Mouse (Mus musculus) heart, embryonic 12.5 days (tissue): ENCODE measurements at regions not wholly inside any gene's neighbourhood (a gene's known extent, or its start where the extent isn't known, plus 50 kb on each side); places are given as distances from the start of the nearest gene placed in this dataset.
"Not testable (repeated sequence)": the region's sequence is repeated elsewhere in the genome, so short reads cannot be mapped to it uniquely, and the experiment has no call there.

Source experiments
- ATAC-seq: fragments of 200-750 bp; cut with Nextera tagmentation; 2 replicates; pipeline ENCODE4 v1.8.0; 2017; ENCODE audit warnings: moderate TSS enrichment, moderate library complexity; ENCODE audit not compliant: insufficient number of reproducible peaks, low FRiP score
- H3K27ac ChIP-seq: fragments of 300-500 bp; sonication (generic); 2 replicates; pipeline ENCODE4 v1.5.1; 2016; ENCODE audit warnings: mild to moderate bottlenecking, moderate library complexity; ENCODE audit not compliant: poor library complexity, severe bottlenecking
- H3K27me3 ChIP-seq: fragments of 300-500 bp; sonication (generic); replicated peaks from 2 replicates; pipeline ENCODE4 v1.6.1; 2016; ENCODE audit warnings: mild to moderate bottlenecking, moderate library complexity
- H3K36me3 ChIP-seq: fragments of 300-500 bp; sonication (generic); 2 replicates; pipeline ENCODE4 v1.6.1; 2016; ENCODE audit warnings: mild to moderate bottlenecking, moderate library complexity
- H3K4me1 ChIP-seq: fragments of 300-500 bp; sonication (generic); replicated peaks from 2 replicates; pipeline ENCODE4 v1.6.1; 2016; ENCODE audit warnings: mild to moderate bottlenecking
- H3K4me2 ChIP-seq: fragments of 300-500 bp; sonication (generic); 2 replicates; pipeline ENCODE4 v1.6.1; 2016; ENCODE audit warnings: mild to moderate bottlenecking, moderate library complexity
- H3K4me3 ChIP-seq: fragments of 300-500 bp; sonication (generic); 2 replicates; pipeline ENCODE4 v1.5.1; 2016; ENCODE audit warnings: mild to moderate bottlenecking
- H3K9ac ChIP-seq: fragments of 300-500 bp; sonication (generic); 2 replicates; pipeline ENCODE4 v1.6.1; 2016; ENCODE audit warnings: mild to moderate bottlenecking, moderate library complexity
- H3K9me3 ChIP-seq: fragments of 300-500 bp; sonication (generic); replicated peaks from 2 replicates; pipeline ENCODE4 v1.6.1; 2016; ENCODE audit warnings: mild to moderate bottlenecking, moderate library complexity
- WGBS: fragments of 180-500 bp; shearing (Covaris S2); methylation state at CpG from one replicate; pipeline ENCODE4 v1.1.7; 2016; 5-methylcytosine and 5-hydroxymethylcytosine counted together

DNA sequence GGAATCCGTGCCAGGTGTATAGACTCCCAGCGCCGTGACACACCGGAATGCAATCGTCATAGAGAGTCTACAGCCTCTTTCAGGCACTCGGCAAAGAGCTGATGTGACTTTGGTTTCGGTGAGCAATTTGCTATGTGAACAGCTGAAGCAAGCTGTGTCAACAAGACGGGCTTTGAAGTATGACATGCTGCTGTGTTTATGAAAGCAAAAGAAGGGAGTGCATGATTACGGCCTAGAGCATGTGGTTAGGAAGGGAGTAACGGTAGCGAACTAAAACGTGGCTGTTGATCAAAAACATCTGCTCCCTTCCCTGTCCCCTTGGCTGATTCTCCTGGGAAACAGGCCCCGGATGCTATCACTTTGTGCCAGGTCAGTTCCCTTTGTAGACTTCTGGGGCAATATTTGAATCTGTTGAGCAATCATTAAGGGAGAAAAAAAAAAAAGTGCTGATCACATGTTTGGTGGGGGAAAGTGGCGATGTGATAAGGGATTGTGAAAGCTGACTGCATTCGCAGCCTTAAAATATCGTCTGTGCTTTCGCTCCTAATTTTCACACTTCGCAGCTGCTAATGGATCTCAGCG lies 764.3 kb downstream of the Robo2 start:
- Histone ChIP-seq H3K36me3 (no peaks in the 10 kb centered on the region), H3K9ac (no peak overlapping the region), H3K27ac (no peak overlapping the region), H3K9me3 (no peaks in the 10 kb centered on the region), H3K4me1 (no peaks in the 10 kb centered on the region), H3K4me2 (peak overlapping the region; percentile 53), H3K27me3 (no peaks in the 10 kb centered on the region), H3K4me3 (peak overlapping the region; percentile 8)
- ATAC-seq, result no peak
- WGBS, result 36% methylated on average over 19 of the region's 19 CpGs

DNA sequence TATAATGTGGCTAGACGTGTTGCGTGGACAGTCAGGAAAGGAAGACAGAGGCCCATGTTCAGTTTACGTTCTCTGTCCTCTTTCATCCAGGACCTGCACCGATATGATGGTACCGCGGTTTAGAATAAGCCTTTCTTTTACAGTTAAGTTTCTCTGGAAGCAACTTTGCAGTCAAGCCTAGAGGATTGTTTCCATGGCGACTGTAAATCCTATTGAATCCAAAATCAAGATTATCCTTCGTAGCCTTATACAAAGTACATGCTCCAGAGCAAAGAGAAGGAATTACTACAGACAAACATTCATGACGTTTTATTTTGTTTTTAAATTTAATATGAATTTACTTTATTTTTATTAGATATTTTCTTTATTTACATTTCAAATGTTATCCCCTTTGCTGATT lies 798.6 kb downstream of the Robo2 start:
- WGBS, result 89% methylated on average over 9 of the region's 9 CpGs
- H3K4me1 ChIP-seq, result no peaks in the 10 kb centered on the region
- H3K4me2 ChIP-seq, result no peak overlapping the region
- ATAC-seq, result no peak
- H3K4me3 ChIP-seq, result no peak overlapping the region
- no peaks in the 10 kb centered on the region for H3K27me3 ChIP-seq
- no peak overlapping the region for H3K9ac ChIP-seq
- H3K27ac ChIP-seq, result no peak overlapping the region
- no peaks in the 10 kb centered on the region for H3K36me3 ChIP-seq
- H3K9me3 ChIP-seq, result no peaks in the 10 kb centered on the region

DNA sequence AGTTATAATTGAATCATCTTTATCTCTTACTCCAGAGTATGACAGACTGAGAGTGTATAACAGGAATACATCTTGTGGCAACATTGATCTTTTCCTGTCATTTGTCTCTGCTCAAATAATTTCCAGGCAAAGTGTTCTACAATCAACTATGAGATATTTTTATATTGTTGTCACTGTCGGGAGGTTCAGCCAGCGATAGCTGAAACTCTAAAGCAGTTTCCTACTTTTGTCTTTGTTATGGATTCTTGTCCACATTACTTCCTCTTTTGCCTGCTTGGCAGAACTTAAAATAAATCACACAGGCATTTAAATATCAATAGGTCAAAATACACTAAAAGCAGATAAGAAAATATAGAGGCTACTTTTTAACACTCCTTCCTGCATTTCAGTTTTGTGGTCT lies 820.2 kb downstream of the Robo2 start:
- no peaks in the 10 kb centered on the region for H3K36me3 ChIP-seq
- no peaks in the 10 kb centered on the region for H3K27me3 ChIP-seq
- H3K27ac ChIP-seq, result no peak overlapping the region
- H3K9ac ChIP-seq, result no peak overlapping the region
- H3K4me2 ChIP-seq, result no peak overlapping the region
- ATAC-seq, result no peak
- WGBS, result 49% methylated on average over 2 of the region's 2 CpGs
- no peak overlapping the region for H3K4me3 ChIP-seq
- H3K4me1 ChIP-seq, result no peaks in the 10 kb centered on the region
- no peaks in the 10 kb centered on the region for H3K9me3 ChIP-seq

GRCm38 (mm10) chr16:73561216-73561615 lies 850.4 kb downstream of the Robo2 start:
- H3K9me3 ChIP-seq, result no peaks in the 10 kb centered on the region
- H3K4me3 ChIP-seq, result no peak overlapping the region
- no peaks in the 10 kb centered on the region for H3K36me3 ChIP-seq
- no peak overlapping the region for H3K4me2 ChIP-seq
- no peak for ATAC-seq
- no peak overlapping the region for H3K9ac ChIP-seq
- WGBS, result 81% methylated on average over 7 of the region's 7 CpGs
- H3K27ac ChIP-seq, result no peak overlapping the region
- H3K4me1 ChIP-seq, result no peaks in the 10 kb centered on the region
- no peaks in the 10 kb centered on the region for H3K27me3 ChIP-seq

DNA sequence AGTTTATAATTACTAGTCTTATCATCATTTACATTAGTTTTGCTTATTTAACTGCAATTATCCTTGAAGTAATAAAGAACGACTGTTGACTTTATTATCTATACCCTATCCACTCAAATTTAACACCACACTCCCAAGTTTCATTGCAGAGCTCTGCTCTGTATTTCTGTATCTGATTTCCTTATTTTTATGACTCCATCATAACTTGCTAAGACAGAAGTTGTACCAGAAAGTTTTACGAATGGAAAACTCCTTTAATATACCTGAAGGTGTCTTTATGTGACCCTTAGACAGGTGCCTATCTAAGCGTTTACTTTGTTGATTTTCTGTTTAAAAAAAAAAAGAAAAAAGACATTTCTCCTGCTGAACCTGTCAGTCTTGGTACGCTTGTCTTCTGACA lies 854.7 kb downstream of the Robo2 start:
- no peak overlapping the region for H3K4me3 ChIP-seq
- no peaks in the 10 kb centered on the region for H3K9me3 ChIP-seq
- no peaks in the 10 kb centered on the region for H3K4me1 ChIP-seq
- ATAC-seq, result no peak
- 75% methylated on average over 4 of the region's 4 CpGs for WGBS
- no peaks in the 10 kb centered on the region for H3K27me3 ChIP-seq
- no peak overlapping the region for H3K4me2 ChIP-seq
- no peak overlapping the region for H3K27ac ChIP-seq
- no peaks in the 10 kb centered on the region for H3K36me3 ChIP-seq
- H3K9ac ChIP-seq, result no peak overlapping the region

DNA sequence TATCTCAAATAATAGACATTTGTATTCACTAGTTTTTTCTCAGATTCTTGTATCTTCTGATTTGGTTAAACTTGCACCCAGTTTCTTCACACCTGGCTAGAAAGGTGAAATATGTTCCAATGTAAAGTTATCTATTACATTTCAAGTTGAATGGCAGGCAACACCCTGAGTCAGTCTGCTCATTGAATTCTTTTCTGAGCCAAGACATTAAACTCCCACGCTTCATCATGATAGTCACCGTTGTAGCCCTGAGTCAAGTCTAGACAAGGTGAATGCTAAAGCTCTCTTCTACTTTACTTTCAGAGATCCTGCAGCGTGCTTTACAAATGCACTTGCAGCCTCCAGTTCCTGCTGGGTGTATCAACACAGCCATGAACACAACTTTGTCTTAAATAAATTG lies 868.0 kb downstream of the Robo2 start:
- no peak for ATAC-seq
- Histone ChIP-seq H3K36me3 (no peaks in the 10 kb centered on the region), H3K27ac (no peak overlapping the region), H3K9me3 (no peaks in the 10 kb centered on the region), H3K4me3 (no peak overlapping the region), H3K4me2 (no peak overlapping the region), H3K27me3 (no peaks in the 10 kb centered on the region), H3K9ac (no peak overlapping the region), H3K4me1 (no peaks in the 10 kb centered on the region)
- WGBS, result 76% methylated on average over 3 of the region's 3 CpGs

- no peaks in the 10 kb centered on the region for H3K36me3 ChIP-seq
- no peaks in the 10 kb centered on the region for H3K9me3 ChIP-seq
- no peaks in the 10 kb centered on the region for H3K4me1 ChIP-seq
- H3K27me3 ChIP-seq, result no peaks in the 10 kb centered on the region
- no peak overlapping the region for H3K4me2 ChIP-seq
- H3K9ac ChIP-seq, result no peak overlapping the region
- ATAC-seq, result no peak
- 85% methylated on average over 7 of the region's 7 CpGs for WGBS
- H3K27ac ChIP-seq, result no peak overlapping the region
- no peak overlapping the region for H3K4me3 ChIP-seq
These were observed 873.6 kb downstream of the Robo2 start for GRCm38 (mm10) chr16:73538040-73538439.

GRCm38 (mm10) chr16:73537541-73537940 lies 874.1 kb downstream of the Robo2 start:
- H3K9me3 ChIP-seq, result no peaks in the 10 kb centered on the region
- H3K4me3 ChIP-seq, result no peak overlapping the region
- no peaks in the 10 kb centered on the region for H3K36me3 ChIP-seq
- H3K4me1 ChIP-seq, result no peaks in the 10 kb centered on the region
- H3K27me3 ChIP-seq, result no peaks in the 10 kb centered on the region
- H3K9ac ChIP-seq, result no peak overlapping the region
- no peak for ATAC-seq
- WGBS, result 88% methylated on average over 7 of the region's 7 CpGs
- H3K27ac ChIP-seq, result no peak overlapping the region
- H3K4me2 ChIP-seq, result no peak overlapping the region

GRCm38 (mm10) chr16:73530191-73530590 lies 881.4 kb downstream of the Robo2 start:
- no peaks in the 10 kb centered on the region for H3K9me3 ChIP-seq
- no peaks in the 10 kb centered on the region for H3K27me3 ChIP-seq
- no peaks in the 10 kb centered on the region for H3K36me3 ChIP-seq
- no peak overlapping the region for H3K27ac ChIP-seq
- 64% methylated on average over 10 of the region's 10 CpGs for WGBS
- H3K4me2 ChIP-seq, result no peak overlapping the region
- H3K4me1 ChIP-seq, result no peaks in the 10 kb centered on the region
- no peak for ATAC-seq
- no peak overlapping the region for H3K4me3 ChIP-seq
- H3K9ac ChIP-seq, result no peak overlapping the region

- WGBS, result 63% methylated on average over 3 of the region's 3 CpGs
- not testable (repeated sequence) for H3K4me2 ChIP-seq, H3K27ac ChIP-seq, H3K27me3 ChIP-seq, H3K36me3 ChIP-seq, H3K9ac ChIP-seq, ATAC-seq, H3K4me3 ChIP-seq, H3K9me3 ChIP-seq, H3K4me1 ChIP-seq
These were observed 888.7 kb downstream of the Robo2 start for GRCm38 (mm10) chr16:73522931-73523330.

GRCm38 (mm10) chr16:73504759-73505158 lies 906.9 kb downstream of the Robo2 start:
- Histone ChIP-seq H3K4me2 (no peak overlapping the region), H3K27ac (no peak overlapping the region), H3K4me1 (no peaks in the 10 kb centered on the region), H3K36me3 (no peaks in the 10 kb centered on the region), H3K9me3 (no peaks in the 10 kb centered on the region), H3K4me3 (no peak overlapping the region), H3K9ac (no peak overlapping the region), H3K27me3 (no peaks in the 10 kb centered on the region)
- no peak for ATAC-seq

DNA sequence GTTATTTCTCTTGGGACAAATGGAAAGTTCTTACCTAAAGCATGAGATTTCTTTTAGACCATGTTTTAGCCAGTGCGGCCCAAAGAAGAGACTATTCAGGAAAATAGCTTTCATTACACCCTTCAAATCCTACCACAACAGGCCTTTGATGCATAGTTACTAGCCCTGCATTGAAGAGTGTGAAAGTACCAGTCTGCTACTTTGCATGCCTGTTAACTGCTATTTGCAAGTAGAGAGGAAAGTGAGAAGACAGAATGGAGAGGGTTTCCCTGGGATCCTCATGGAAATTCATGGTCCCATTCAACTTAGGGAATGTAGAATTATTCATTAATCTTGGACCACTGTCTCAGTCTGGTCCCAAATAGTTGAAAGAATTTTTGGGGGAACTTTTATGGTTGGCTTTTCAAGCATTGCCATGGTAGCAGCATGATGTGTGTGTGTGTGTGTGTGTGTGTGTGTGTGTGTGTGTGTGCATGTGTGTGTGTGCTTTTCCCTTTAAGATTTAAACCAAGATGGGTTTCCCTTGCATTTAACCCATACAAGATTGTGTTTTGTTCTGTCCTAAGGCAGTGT lies 912.9 kb downstream of the Robo2 start:
- Histone ChIP-seq H3K9ac (no peak overlapping the region), H3K4me3 (no peak overlapping the region), H3K27me3 (no peaks in the 10 kb centered on the region), H3K27ac (no peak overlapping the region), H3K4me1 (no peaks in the 10 kb centered on the region), H3K9me3 (no peaks in the 10 kb centered on the region), H3K36me3 (no peaks in the 10 kb centered on the region), H3K4me2 (no peak overlapping the region)
- 74% methylated on average over 1 of the region's 1 CpGs for whole genome bisulfite sequencing
- ATAC-seq, result no peak
